Mouse (Mus musculus) midbrain, postnatal 0 days (tissue): ENCODE results near the gene Anln. TPM values are rescaled to one million over a fixed set of nuclear protein-coding genes. Genes with fewer than 3 reads are reported as not detected.
"Not testable (repeated sequence)": the region's sequence is repeated elsewhere in the genome, so short reads cannot be mapped to it uniquely, and the experiment has no call there.

Source experiments
- ATAC-seq: fragments of 200-750 bp; cut with Nextera tagmentation; 2 replicates; pipeline ENCODE4 v1.8.0; 2017; ENCODE audit warnings: moderate number of reproducible peaks, mild to moderate bottlenecking, moderate TSS enrichment, moderate library complexity; ENCODE audit not compliant: low FRiP score
- DNase-seq: peaks from one replicate; pipeline ENCODE4 v3.0.0-alpha.2; 2015; ENCODE audit warnings: low spot score
- H3K27ac ChIP-seq: fragments of 300-500 bp; sonication (generic); 2 replicates; pipeline ENCODE4 v1.5.1; 2014; ENCODE audit warnings: low read depth, mild to moderate bottlenecking, low read length, mixed read lengths
- H3K27me3 ChIP-seq: fragments of 300-500 bp; sonication (generic); 2 replicates; pipeline ENCODE4 v1.6.1; 2014; ENCODE audit warnings: low read length, control low read depth, mixed read lengths; ENCODE audit not compliant: insufficient read depth
- H3K36me3 ChIP-seq: fragments of 300-500 bp; sonication (generic); 2 replicates; pipeline ENCODE4 v1.6.1; 2014; ENCODE audit warnings: low read length, control low read depth, mixed read lengths; ENCODE audit not compliant: insufficient read depth
- H3K4me1 ChIP-seq: fragments of 300-500 bp; sonication (generic); 2 replicates; pipeline ENCODE4 v1.6.1; 2014; ENCODE audit warnings: mild to moderate bottlenecking, control low read depth, antibody characterized with exemption, low read length, mixed read lengths; ENCODE audit not compliant: insufficient read depth
- H3K4me2 ChIP-seq: fragments of 300-500 bp; sonication (generic); 2 replicates; pipeline ENCODE4 v1.6.1; 2014; ENCODE audit warnings: low read depth, mild to moderate bottlenecking, low read length, mixed read lengths; ENCODE audit not compliant: poor library complexity, severe bottlenecking
- H3K4me3 ChIP-seq: fragments of 300-500 bp; sonication (generic); 2 replicates; pipeline ENCODE4 v1.5.1; 2014; ENCODE audit warnings: low read depth, mild to moderate bottlenecking, low read length, moderate library complexity
- H3K9ac ChIP-seq: fragments of 300-500 bp; sonication (generic); replicated peaks from 2 replicates; pipeline ENCODE4 v1.6.1; 2014; ENCODE audit warnings: mild to moderate bottlenecking, low read length, moderate library complexity, mixed read lengths; ENCODE audit not compliant: poor library complexity, severe bottlenecking
- H3K9me3 ChIP-seq: fragments of 300-500 bp; sonication (generic); 2 replicates; pipeline ENCODE4 v1.6.1; 2016; ENCODE audit warnings: low read length, control low read depth
- CTCF ChIP-seq: IDR thresholded peaks from 2 replicates; pipeline ENCODE4 v1.5.1; 2016; ENCODE audit warnings: antibody characterized with exemption, mild to moderate bottlenecking
- whole genome bisulfite sequencing: fragments of 180-500 bp; shearing (Covaris S2); extraction: QIAGEN DNeasy Blood & Tissue Kit; methylation state at CpG from one replicate; pipeline ENCODE4 v1.1.7; 2014; 5-methylcytosine and 5-hydroxymethylcytosine counted together
- polyA plus RNA-seq: library from polyadenylated mRNA; unstranded; fragments of >200 nt; fragmentation: Nextera tagmentation; extraction: Ambion mirVana; gene quantifications from 2 replicates; pipeline ENCODE4 v1.2.1, GENCODE M21; 2015
- total RNA-seq: library from RNA; depleted of rRNA; stranded (reverse); fragments of >200 nt; gene quantifications from 2 replicates; pipeline ENCODE4 v1.2.3, GENCODE M21; 2014

Anln gene
- total and polyA plus RNA-seq, 2 experiments from 2014 or later, result 1.7 to 3.6 TPM

DNA sequence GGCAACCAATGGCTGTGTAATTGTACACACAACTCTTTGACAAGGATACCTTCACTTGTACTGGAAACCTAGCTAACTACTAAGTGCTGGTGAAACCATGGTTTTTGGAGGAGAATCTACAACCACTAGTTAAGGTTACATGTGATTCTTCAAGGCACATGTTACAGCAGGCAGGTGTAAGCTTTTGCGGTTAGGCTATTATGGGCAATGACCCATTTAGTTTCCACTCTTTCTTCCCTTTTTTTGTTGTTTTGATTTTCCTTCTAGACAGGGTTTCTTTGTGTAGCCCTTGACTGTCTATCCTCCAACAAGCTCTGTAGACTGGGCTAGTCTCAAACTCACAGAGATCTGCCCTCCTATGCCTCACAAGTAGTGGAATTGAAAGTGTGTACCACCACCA lies 64.4 kb downstream of the Anln start:
- no peak for ATAC-seq
- TF ChIP-seq CTCF, result no peak
- 100% methylated on average over 1 of the region's 1 CpGs for WGBS
- Histone ChIP-seq H3K36me3 (no peaks in the 10 kb centered on the region), H3K27ac (no peak overlapping the region), H3K4me1 (no peaks in the 10 kb centered on the region), H3K4me2 (no peak overlapping the region), H3K9me3 (no peaks in the 10 kb centered on the region), H3K9ac (no peak overlapping the region), H3K27me3 (no peaks in the 10 kb centered on the region), H3K4me3 (no peak overlapping the region)
- no peak for DNase-seq

DNA sequence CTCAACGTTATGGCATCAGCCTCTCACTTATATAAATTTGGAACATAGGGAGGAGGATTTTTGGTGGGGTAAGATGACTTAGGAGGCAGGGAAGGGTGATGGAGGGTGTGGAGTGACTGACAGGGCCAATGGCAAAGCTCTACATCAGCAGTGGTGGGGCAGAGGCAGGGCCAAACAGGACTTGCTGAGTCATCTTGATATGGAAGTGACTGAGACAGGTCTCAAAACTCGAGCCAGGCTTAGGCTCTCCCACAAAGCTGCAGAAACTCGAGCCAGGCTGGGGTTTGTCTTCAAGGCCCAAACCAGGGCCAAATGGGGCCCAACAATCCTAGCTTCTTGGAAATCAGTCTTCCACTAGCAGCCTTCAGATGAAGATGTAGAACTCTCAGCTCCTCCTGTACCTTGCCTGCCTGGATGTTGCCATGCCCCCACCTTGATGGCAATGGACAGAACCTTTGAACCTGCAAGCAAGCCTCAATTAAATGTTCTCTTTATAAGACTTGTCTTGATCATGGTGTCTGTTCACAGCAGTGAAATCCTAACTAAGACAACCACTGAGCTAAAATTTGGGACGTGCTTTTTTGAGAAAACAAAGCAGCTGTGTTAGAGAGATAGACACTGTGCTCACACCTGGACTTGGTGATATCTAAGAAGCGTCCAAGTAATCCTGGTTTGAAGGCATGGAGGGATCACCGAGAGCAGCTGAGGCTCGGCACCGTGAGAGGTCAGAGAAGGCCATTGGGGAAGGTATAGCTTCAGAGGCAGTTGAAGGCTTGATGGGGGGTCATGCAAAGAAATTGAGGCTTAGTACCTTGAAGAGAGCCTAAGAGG lies 66.4 kb downstream of the Anln start:
- no peaks in the 10 kb centered on the region for H3K27me3 ChIP-seq
- no peak for TF ChIP-seq CTCF
- 82% methylated on average over 8 of the region's 8 CpGs for WGBS
- DNase-seq (no peak), ATAC-seq (no peak)
- H3K36me3 ChIP-seq, result no peaks in the 10 kb centered on the region
- no peaks in the 10 kb centered on the region for H3K4me1 ChIP-seq
- no peak overlapping the region for H3K4me3 ChIP-seq
- no peak overlapping the region for H3K27ac ChIP-seq
- no peak overlapping the region for H3K4me2 ChIP-seq
- no peaks in the 10 kb centered on the region for H3K9me3 ChIP-seq
- H3K9ac ChIP-seq, result no peak overlapping the region

DNA sequence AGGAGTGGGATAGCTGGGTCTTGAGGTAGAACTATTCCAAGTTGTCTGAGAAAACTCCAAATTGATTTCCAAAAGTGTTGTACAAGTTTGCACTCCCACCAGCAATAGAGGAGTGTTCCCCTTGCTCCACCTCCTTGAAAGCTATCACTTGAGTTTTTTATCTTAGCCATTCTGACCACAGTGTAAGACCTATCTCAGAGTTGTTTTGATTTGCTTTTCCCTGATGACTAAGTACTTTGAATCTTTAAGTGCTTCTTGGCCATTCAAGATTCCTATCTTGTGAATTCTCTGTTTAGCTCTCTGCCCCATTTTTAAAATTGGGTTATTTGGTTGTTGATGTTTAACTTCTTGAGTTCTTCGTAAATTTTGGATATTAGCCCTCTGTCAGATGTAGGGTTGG lies 69.9 kb downstream of the Anln start:
- Histone ChIP-seq H3K4me3 (no peak overlapping the region), H3K9ac (no peak overlapping the region), H3K4me1 (no peaks in the 10 kb centered on the region), H3K27ac (no peak overlapping the region), H3K27me3 (no peaks in the 10 kb centered on the region), H3K36me3 (no peaks in the 10 kb centered on the region), H3K9me3 (no peaks in the 10 kb centered on the region), H3K4me2 (no peak overlapping the region)
- no peak for DNase-seq
- no peak for TF ChIP-seq CTCF
- 94% methylated on average over 1 of the region's 1 CpGs for WGBS
- no peak for ATAC-seq

DNA sequence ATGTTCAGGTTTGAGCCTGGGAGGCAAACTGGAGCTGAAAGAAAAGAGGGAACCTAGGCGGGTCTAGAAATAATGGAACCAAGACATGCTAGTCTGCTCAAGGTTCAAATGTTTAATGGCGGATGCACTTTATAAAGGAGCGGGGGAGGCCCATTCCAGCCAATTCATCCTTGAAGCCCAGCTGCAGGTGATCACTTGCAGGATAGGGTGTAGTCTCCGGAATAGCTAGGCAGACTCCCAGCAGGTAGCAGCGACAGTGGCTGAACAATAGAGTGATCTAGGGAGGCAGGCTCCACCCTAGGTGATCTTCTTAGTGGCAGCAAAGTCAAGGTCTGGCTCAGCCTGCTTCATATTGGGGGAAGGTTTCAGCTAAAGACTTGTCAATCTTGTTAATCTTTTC lies 72.9 kb downstream of the Anln start:
- not testable (repeated sequence) for H3K4me3 ChIP-seq, H3K4me2 ChIP-seq, H3K9me3 ChIP-seq, H3K4me1 ChIP-seq, DNase-seq, H3K27me3 ChIP-seq, H3K9ac ChIP-seq, ATAC-seq, H3K27ac ChIP-seq, H3K36me3 ChIP-seq
- 64% methylated on average over 5 of the region's 5 CpGs for WGBS

DNA sequence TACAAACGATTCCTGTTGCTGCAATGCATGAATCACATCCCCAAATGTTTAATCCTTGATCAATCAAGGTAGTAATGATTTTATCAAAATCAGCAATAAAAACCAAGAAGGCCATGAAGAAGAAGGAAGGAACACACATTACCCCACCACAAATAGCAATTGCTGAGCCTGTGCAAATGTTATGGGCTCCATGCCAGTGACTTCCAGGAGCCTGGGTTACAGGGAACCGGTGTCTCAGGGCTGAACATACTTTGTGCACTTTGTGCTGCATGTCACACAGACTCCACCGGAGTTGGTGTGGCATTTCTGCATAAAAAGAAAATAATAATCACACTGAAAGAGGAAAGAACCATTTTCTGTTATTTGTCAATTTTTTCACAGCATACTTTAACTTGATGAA lies 74.9 kb downstream of the Anln start:
- 85% methylated on average over 3 of the region's 3 CpGs for WGBS
- no peak overlapping the region for H3K4me3 ChIP-seq
- ATAC-seq (no peak), DNase-seq (no peak)
- no peaks in the 10 kb centered on the region for H3K27me3 ChIP-seq
- no peak overlapping the region for H3K4me2 ChIP-seq
- no peak for TF ChIP-seq CTCF
- H3K36me3 ChIP-seq, result no peaks in the 10 kb centered on the region
- no peak overlapping the region for H3K27ac ChIP-seq
- H3K4me1 ChIP-seq, result no peaks in the 10 kb centered on the region
- no peak overlapping the region for H3K9ac ChIP-seq
- no peaks in the 10 kb centered on the region for H3K9me3 ChIP-seq

DNA sequence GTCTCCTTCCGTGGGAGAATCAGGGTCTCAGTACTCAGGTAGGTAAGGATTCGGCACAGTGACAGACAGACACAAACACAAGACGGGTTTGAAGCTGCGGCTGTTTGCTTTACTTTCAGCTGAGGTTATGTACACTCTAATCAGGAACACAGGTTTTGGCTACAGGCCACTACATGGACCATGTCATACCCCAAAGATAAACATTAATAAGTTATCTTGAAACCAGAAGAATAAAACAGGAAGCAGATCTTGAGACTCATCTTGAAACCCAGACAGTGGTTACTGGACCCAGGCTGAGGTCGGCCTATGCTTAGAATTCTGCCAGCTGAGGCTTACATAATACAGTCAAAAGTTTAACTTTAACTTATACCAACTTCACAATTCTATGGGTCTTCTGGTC lies 75.8 kb downstream of the Anln start:
- Histone ChIP-seq H3K27ac (no peak overlapping the region), H3K4me3 (no peak overlapping the region), H3K4me1 (no peaks in the 10 kb centered on the region), H3K36me3 (no peaks in the 10 kb centered on the region), H3K9ac (no peak overlapping the region), H3K27me3 (no peaks in the 10 kb centered on the region), H3K9me3 (no peaks in the 10 kb centered on the region), H3K4me2 (no peak overlapping the region)
- WGBS, result 89% methylated on average over 5 of the region's 5 CpGs
- ATAC-seq (no peak), DNase-seq (no peak)
- no peak for TF ChIP-seq CTCF
